Mouse (Mus musculus) spleen, postnatal 10 days (tissue): ENCODE data around the gene Surf4.

Experiments
- DNase-seq, 2 experiments: peaks; one replicate each; pipeline ENCODE4 v3.0.0; 2021 to 2022; ENCODE audit warnings: low spot score in 2 of 2

The Surf4 gene

GRCm38 (mm10) chr2:26930390-26930789 lies 3.3 kb downstream of the Surf4 start:
- peak; percentile 57 to 80 for DNase-seq

GRCm38 (mm10) chr2:26927745-26928476 lies 5.8 kb downstream of the Surf4 start:
- DNase-seq: no peak

- DNase-seq: no peak
Observed at GRCm38 (mm10) chr2:26921784-26922183, 11.9 kb downstream of the Surf4 start.

GRCm38 (mm10) chr2:26920190-26920855 lies 13.4 kb downstream of the Surf4 start:
- DNase-seq: no peak

- no peak for DNase-seq
Observed at GRCm38 (mm10) chr2:26919684-26920083, 14.0 kb downstream of the Surf4 start.

DNA sequence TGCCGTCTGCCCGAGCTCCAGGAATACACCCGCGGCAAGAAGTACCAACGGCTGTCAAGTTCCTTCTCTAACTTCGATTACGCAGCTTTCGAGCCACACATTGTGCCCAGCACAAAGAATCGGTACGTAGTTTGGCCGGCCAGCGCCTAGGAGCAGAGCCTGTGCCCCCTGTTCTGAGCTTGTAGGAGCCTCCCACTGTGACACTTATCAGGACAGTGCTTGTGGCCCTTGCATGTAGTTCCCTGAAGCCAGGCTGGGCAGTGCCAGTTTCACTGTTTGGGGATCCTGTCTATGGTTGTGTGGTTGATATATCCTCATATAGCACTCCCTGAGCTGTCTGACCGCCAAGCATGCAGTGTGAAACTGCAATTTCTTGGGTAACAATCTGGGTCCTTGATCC lies 17.0 kb downstream of the Surf4 start:
- no peak for DNase-seq

- DNase-seq: peak; percentile 67 to 82
Observed at GRCm38 (mm10) chr2:26915927-26916728, 17.6 kb downstream of the Surf4 start, which contains the start of the genes Surf2 and Surf1. Gene Surf2, plus strand, starts transcription at chr2:26916367. Gene Surf1, minus strand, starts transcription at chr2:26916530.

DNA sequence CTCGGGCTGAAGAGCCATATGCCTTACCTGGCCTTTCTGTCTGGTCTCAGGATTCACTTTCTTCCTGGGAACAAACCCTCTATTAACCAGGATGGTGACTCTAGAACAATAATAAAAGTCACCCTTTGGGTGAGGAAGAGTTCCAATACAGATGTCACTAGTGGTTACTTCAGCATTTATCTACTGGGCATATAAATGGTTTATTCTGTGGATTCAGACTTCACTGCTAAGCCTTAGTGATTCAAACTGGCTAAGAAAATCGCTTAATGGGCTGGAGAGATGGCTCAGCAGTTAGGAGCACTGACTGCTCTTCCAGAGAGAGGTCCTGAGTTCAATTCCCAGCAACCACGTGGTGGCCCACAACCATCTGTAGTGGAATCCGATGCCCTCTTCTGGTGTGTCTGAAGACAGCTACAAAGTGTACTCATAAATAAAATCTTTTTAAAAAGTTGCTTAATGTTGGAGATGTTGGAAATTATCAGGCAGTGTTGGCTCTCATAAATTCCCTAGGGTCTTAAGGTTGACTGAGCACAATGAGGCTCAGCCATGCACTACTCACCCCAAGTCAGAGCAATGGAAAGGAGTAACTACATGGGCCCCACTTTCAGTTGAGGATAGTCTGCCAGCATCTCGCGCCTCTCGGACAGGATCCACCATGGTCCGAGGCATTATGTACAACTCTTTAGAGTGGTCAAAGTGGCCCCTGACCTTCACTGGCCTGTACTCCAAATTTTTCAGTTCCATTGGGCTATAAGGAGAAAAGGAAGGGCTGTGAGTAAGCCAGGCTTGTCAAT lies 19.4 kb downstream of the Surf4 start:
- no peak for DNase-seq

DNA sequence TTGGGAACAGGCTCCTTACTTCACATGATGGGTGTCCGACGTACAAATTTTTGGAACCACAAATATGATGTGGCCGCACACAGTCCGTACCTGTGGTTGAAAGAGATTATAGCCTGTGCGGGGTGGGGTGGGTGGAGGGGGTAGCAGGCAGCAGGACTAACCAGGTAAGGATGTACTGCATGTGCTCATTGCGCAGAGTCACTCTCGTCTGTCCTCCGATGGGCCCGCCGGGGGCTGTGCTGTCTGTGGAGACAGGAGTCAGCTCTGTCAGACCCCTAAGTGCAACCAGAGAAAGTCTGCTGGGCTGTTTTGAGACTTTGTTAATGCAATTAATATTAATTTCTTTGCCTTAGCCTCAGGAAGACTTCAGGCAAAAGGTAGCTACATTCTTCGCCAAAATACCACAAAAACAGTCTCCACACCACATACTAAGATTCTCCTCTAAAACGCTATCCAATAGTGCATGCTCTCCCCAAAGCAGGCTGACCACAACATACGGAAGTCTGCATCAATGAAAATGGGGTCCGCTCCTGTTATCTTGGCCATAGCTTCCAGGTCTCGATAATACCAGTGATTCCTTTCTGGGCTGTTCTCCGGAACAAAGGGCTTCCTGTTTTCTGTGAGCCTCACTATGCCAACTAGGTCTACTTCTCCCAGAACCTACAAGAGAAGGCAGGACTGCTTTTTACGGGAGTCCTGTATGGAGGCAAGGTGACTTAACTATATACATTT lies 20.1 kb downstream of the Surf4 start:
- no peak for DNase-seq

DNA sequence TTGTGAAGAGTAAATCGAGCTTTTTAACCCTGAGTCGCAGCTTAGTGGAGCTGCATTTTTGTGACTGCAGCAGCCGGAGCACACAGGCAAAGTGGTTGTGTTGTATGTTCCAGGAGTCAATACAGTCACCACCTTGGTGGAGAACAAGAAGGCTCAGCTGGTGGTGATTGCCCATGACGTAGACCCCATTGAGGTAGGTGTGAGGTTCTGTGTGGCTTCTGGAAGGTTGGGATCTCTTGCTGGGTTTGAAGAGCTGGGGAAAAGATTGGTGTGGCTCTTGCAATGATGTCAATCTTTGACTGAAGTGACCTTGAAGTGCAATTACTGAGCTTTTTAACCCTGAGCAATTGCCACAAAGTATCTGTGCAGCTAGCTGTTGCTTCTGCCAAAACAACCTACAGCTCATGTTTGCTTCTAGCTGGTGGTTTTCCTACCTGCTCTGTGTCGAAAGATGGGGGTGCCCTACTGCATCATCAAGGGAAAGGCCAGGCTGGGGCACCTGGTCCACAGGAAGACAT lies 21.4 kb downstream of the Surf4 start:
- no peak for DNase-seq

- DNase-seq: peak; percentile 34 to 78
Observed at GRCm38 (mm10) chr2:26910994-26911765, 22.5 kb downstream of the Surf4 start.

DNA sequence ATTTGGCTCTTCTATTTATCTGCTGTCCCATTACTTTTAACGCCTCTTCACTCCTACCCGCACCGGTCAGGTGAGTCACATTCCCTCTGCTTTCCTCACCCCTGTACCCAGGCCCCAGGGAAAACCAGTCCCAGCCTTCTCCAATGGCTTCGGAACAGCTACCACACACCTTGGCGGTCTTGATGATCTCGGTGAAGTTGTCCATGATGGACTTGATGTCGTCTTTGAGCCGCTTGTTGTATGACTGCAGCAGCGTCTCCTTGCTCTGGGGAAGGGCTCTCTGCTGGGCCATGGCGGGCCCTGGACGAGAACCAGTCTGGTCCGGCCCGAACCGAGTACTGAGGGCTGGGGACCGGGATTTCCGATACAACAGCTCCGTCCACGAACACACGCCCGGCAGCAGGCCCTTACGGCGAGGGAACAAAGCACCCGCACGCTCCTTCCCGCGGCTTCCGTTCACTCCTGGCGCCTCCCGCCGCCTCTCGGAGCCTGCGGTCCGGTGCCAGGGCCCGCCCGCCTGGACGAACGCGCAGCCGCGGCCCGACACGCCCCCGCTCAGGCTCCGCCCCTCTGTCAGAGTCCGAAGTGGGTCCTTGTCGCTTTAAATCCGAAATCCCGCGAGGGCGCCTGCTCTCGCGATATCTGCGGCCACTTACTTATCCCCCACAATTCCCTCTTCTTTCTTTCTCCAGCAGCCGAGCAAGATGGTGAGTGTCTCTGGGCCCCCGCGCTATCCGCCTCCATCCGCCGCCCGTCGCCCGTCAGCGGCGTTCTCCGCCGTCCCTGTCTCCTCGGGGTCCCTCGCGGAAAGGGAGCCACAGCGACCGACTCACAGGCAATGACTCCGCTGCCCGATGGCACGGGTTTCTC lies 23.4 kb downstream of the Surf4 start, which contains the start of the genes Med22 and Rpl7a:
TSS of gene Med22 (minus strand) at position 554 of the 870 bp plus-strand sequence.
TSS of gene Rpl7a (plus strand) at position 641 of the 870 bp plus-strand sequence.
- peak; percentile 100 for DNase-seq

DNA sequence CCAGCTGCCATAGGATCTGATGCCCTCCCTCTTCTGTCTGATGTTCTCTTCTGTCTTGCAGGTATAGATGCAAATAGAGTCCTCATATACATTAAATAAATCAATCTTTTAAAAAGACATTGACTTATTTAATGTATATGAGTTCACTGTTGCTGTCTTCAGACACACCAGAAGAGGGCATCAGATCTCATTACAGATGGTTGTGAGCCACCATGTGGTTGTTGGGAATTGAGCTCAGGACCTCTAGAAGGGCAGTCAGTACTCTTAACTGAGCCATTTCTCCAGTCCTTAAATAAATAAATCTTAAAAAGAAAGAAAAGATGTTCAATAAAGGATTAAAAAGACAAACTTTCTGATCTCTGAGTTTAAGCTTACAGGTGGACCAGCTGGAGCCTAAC lies 24.3 kb downstream of the Surf4 start:
- DNase-seq: no peak

- no peak for DNase-seq
Observed at GRCm38 (mm10) chr2:26908710-26909386, 24.9 kb downstream of the Surf4 start.

DNA sequence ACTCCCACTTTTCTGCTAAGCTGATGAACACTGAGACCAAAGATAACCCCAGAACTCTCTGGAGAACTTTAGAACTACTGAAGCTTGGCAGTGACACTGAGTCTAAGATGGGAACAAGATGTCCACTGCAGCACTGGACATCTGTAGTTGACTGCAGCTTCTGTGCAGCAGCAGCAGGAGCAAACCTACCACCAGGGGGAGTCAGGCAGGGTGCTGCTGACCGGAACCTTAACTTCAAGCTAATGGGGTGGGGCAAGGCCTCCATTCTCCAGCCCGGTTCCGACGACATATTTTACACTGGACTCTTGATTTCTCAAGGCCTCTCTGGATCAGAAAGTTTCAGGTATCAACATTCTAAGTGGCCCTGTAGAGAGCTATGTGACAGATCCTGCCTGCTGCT lies 26.6 kb downstream of the Surf4 start:
- DNase-seq: peak in 1 of 2 experiments; percentile 69

- no peak for DNase-seq
Observed at GRCm38 (mm10) chr2:26906431-26906830, 27.3 kb downstream of the Surf4 start.

DNA sequence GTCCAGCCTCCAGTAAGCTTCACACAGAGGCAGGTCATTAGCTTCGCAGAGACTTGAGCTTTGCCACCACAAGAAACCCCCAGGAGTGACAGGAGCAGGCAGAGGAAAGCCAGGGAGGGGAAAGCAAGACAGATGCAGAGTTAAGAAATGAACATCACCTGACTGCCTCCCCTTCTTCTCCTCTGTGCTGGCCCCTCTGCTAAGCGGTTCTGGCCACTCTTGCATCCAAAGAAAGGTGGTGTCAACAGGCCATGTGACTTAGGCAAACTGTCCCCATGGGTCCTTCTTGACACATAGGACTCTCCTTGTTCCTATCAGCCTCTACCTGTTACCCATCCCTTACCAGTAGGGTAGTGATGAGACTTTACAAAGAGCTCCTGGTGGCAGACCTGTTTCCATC lies 27.8 kb downstream of the Surf4 start:
- DNase-seq: no peak

GRCm38 (mm10) chr2:26903311-26903710 lies 30.4 kb downstream of the Surf4 start:
- DNase-seq: no peak
